Mouse (Mus musculus): Measurements from ENCODE around the gene Nek10. TPM values are rescaled to one million over a fixed set of nuclear protein-coding genes. Genes with fewer than 3 reads are reported as not detected.

Nek10 gene
- polyA plus RNA-seq, 1 experiment from 2014 or later, result 0.24 TPM

DNA sequence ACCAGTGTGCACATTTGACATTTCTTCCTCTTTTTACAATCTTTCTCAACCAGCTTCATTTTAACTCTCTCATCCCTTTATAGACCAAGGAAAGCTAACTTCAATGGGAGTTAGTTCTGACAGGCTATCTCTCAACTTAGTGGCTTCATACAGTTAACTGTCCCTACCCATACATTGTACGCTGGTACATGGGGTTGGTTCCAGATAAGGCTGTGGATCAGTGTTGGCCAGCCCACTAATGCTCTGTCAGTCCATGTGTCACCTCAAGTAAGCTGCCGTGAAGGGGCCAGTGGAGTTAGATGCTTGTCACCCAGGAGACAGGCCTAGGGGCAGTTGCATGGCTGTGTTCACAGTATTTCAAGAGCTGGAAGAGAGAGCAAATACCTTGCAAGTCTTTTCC, 124.3 kb downstream of the Nek10 start:
- DNase-seq (ENCODE audit: low spot score) (no peak), ATAC-seq (no peak)
- Histone ChIP-seq H3K9ac (replicated peaks; ENCODE audit: low read depth) (no peak overlapping the region), H3K36me3 (ENCODE audit: insufficient read depth, low read length) (no peaks in the 10 kb centered on the region), H3K4me3 (ENCODE audit: low read depth, low read length) (no peak overlapping the region), H3K27me3 (replicated peaks; ENCODE audit: insufficient read depth, low read length) (no peaks in the 10 kb centered on the region), H3K27ac (ENCODE audit: low read length) (no peak overlapping the region), H3K4me1 (ENCODE audit: insufficient read depth, low read depth, low read length) (no peaks in the 10 kb centered on the region), H3K4me2 (replicated peaks; ENCODE audit: low read depth, low read length) (no peak overlapping the region), H3K9me3 (ENCODE audit: low read length) (no peaks in the 10 kb centered on the region)
- no peak for TF ChIP-seq CTCF (IDR thresholded peaks at IDR 0.05)
- TF ChIP-seq EP300 (IDR thresholded peaks at IDR 0.05), result no peak
- 69% methylated on average over 2 of the region's 2 CpGs for WGBS

DNA sequence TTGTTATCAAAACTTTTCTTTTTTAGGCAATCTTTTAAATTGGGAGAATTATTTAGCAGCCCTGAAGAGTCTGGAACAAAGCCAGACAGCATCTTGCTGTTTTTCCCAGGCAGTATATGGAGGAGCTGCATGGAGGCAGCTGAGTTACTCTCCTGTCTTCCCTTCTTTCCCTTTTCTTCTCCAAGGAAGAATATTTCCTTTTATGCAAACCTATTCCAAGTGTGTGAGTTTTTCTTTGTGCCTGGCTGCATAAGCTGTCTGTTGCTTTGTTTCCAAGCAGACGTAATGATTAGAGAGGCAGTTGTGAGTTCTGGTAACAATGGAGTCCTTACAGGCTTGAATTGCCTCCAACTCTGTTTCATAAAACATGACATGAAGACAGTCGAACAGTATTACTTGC, 131.8 kb downstream of the Nek10 start:
- no peaks in the 10 kb centered on the region for H3K9me3 ChIP-seq (ENCODE audit: low read length)
- no peak for DNase-seq (ENCODE audit: low spot score)
- H3K27me3 ChIP-seq (replicated peaks; ENCODE audit: insufficient read depth, low read length), result no peaks in the 10 kb centered on the region
- H3K27ac ChIP-seq (ENCODE audit: low read length), result no peak overlapping the region
- H3K4me1 ChIP-seq (ENCODE audit: insufficient read depth, low read depth, low read length), result no peaks in the 10 kb centered on the region
- no peak for TF ChIP-seq EP300 (IDR thresholded peaks at IDR 0.05)
- TF ChIP-seq CTCF (IDR thresholded peaks at IDR 0.05), result no peak
- no peak overlapping the region for H3K4me2 ChIP-seq (replicated peaks; ENCODE audit: low read depth, low read length)
- no peaks in the 10 kb centered on the region for H3K36me3 ChIP-seq (ENCODE audit: insufficient read depth, low read length)
- H3K4me3 ChIP-seq (ENCODE audit: low read depth, low read length), result no peak overlapping the region
- 62% methylated on average over 2 of the region's 2 CpGs for WGBS
- no peak for ATAC-seq
- no peak overlapping the region for H3K9ac ChIP-seq (replicated peaks; ENCODE audit: low read depth)

DNA sequence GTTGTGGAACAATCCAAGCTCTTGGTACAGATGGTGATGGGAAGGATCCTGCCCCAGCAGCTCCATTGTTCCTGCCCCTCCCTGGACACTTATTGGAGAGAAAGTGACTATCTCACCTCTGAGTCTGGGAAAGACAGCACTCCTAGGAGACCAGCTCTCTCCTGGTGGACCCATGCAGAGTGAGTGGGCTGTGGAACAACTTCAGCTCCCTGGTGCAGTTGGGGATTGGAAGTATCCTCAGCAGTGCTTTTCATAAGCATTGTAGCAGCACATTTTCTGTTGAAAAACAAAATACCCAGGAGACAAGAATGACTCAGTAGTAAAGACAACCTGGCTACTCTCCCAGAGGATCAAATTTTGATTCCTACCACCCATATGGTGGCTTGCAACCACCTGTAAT, 142.7 kb downstream of the Nek10 start:
- H3K27ac ChIP-seq (ENCODE audit: low read length), result no peak overlapping the region
- no peak for TF ChIP-seq EP300 (IDR thresholded peaks at IDR 0.05)
- TF ChIP-seq CTCF (IDR thresholded peaks at IDR 0.05), result no peak
- no peak for DNase-seq (ENCODE audit: low spot score)
- H3K9me3 ChIP-seq (ENCODE audit: low read length), result no peaks in the 10 kb centered on the region
- H3K36me3 ChIP-seq (ENCODE audit: insufficient read depth, low read length), result no peaks in the 10 kb centered on the region
- no peaks in the 10 kb centered on the region for H3K27me3 ChIP-seq (replicated peaks; ENCODE audit: insufficient read depth, low read length)
- H3K4me2 ChIP-seq (replicated peaks; ENCODE audit: low read depth, low read length), result no peak overlapping the region
- no peak overlapping the region for H3K4me3 ChIP-seq (ENCODE audit: low read depth, low read length)
- no peak for ATAC-seq
- H3K4me1 ChIP-seq (ENCODE audit: insufficient read depth, low read depth, low read length), result no peaks in the 10 kb centered on the region
- no peak overlapping the region for H3K9ac ChIP-seq (replicated peaks; ENCODE audit: low read depth)

DNA sequence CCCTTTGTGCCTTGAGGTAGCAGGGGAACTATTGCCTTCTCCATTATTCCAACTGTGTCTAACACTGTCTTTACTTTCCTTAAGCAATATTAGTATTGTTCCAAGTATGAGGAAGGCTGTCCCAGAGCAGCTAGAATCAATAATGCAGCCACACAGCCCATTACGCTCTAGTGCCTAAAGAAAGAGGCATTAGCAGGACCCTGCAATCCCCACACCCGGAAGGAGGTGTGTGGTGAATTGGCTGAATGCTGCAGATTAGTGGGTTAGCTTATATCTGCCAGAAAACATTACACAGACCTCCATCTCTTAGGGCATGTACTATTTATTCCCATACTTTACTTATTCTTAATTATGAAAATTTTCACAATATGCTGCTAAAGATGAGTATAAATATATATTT, 145.8 kb downstream of the Nek10 start:
- no peaks in the 10 kb centered on the region for H3K4me1 ChIP-seq (ENCODE audit: insufficient read depth, low read depth, low read length)
- H3K27ac ChIP-seq (ENCODE audit: low read length), result no peak overlapping the region
- ATAC-seq, result no peak
- DNase-seq (ENCODE audit: low spot score), result no peak
- no peak overlapping the region for H3K9ac ChIP-seq (replicated peaks; ENCODE audit: low read depth)
- H3K27me3 ChIP-seq (replicated peaks; ENCODE audit: insufficient read depth, low read length), result no peaks in the 10 kb centered on the region
- H3K9me3 ChIP-seq (ENCODE audit: low read length), result no peaks in the 10 kb centered on the region
- H3K4me3 ChIP-seq (ENCODE audit: low read depth, low read length), result no peak overlapping the region
- no peak overlapping the region for H3K4me2 ChIP-seq (replicated peaks; ENCODE audit: low read depth, low read length)
- no peaks in the 10 kb centered on the region for H3K36me3 ChIP-seq (ENCODE audit: insufficient read depth, low read length)
- no peak for TF ChIP-seq CTCF (IDR thresholded peaks at IDR 0.05)
- TF ChIP-seq EP300 (IDR thresholded peaks at IDR 0.05), result no peak
- WGBS, result 74% methylated on average over 2 of the region's 2 CpGs

DNA sequence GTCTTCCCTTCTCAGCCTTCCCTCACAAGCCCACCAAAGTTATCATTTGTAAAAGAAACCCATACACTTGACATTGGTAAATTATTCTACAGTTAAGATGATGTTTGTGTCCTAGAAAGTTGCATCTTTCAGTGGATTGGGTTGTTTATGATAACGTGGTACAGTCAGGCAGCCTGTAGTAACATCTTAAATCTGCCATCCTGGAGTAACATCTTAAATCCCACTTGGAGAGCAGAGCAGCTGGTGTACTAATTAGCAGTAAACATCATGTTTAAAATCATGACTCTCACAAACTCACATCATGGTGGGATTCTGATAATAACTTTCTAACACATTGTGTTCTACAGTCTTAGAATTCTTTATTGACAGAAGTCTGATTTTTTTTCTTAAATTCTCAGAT, 148.6 kb downstream of the Nek10 start:
- 62% methylated on average over 1 of the region's 1 CpGs for WGBS
- ATAC-seq, result no peak

DNA sequence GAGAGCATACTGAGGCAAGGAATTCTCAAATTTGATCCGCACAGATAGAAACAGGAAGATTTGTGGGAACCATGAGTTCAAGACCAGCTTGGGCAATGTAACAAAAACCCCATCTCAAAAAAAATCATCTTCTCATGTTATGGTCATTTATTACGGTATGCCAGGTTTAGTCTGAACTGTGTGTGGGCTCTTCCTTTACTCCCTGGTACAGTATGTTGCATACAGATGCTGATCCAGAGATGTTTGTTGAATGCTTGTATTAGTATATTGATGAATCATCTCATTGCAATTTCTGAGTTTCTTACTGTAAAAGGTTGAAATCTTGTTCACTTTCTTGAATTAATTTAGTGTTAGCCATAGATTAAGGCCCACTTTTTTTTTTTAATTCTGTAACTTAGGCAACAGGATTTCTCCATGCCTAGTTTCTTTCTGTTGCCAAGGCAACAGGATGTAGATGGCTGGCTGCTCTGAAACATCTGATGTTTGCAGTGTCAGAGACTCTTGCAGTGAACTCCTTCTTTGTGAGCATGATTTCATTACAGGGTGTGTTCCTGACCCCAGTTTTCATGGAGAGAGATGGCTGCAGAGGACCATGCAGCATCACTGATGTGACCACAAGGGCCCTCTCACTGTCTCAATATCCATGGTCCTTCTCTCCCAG, 156.7 kb downstream of the Nek10 start:
- no peak overlapping the region for H3K27ac ChIP-seq (ENCODE audit: low read length)
- DNase-seq (ENCODE audit: low spot score) (no peak), ATAC-seq (no peak)
- 82% methylated on average over 2 of the region's 2 CpGs for WGBS
- no peaks in the 10 kb centered on the region for H3K4me1 ChIP-seq (ENCODE audit: insufficient read depth, low read depth, low read length)
- no peaks in the 10 kb centered on the region for H3K27me3 ChIP-seq (replicated peaks; ENCODE audit: insufficient read depth, low read length)
- no peak overlapping the region for H3K9ac ChIP-seq (replicated peaks; ENCODE audit: low read depth)
- H3K9me3 ChIP-seq (ENCODE audit: low read length), result no peaks in the 10 kb centered on the region
- H3K36me3 ChIP-seq (ENCODE audit: insufficient read depth, low read length), result no peaks in the 10 kb centered on the region
- H3K4me2 ChIP-seq (replicated peaks; ENCODE audit: low read depth, low read length), result no peak overlapping the region
- H3K4me3 ChIP-seq (ENCODE audit: low read depth, low read length), result no peak overlapping the region
- TF ChIP-seq EP300 (IDR thresholded peaks at IDR 0.05) (no peak), CTCF (IDR thresholded peaks at IDR 0.05) (no peak)

More for the DNA sequence above, 148.6 kb downstream of the Nek10 start:
- Histone ChIP-seq H3K4me3 (ENCODE audit: low read depth, low read length) (no peak overlapping the region), H3K9ac (replicated peaks; ENCODE audit: low read depth) (no peak overlapping the region), H3K27ac (ENCODE audit: low read length) (no peak overlapping the region), H3K4me2 (replicated peaks; ENCODE audit: low read depth, low read length) (no peak overlapping the region), H3K9me3 (ENCODE audit: low read length) (no peaks in the 10 kb centered on the region), H3K36me3 (ENCODE audit: insufficient read depth, low read length) (no peaks in the 10 kb centered on the region), H3K27me3 (replicated peaks; ENCODE audit: insufficient read depth, low read length) (no peaks in the 10 kb centered on the region), H3K4me1 (ENCODE audit: insufficient read depth, low read depth, low read length) (no peaks in the 10 kb centered on the region)
- TF ChIP-seq EP300 (IDR thresholded peaks at IDR 0.05) (no peak), CTCF (IDR thresholded peaks at IDR 0.05) (no peak)
- no peak for DNase-seq (ENCODE audit: low spot score)

All from lung, postnatal 0 days (tissue).